Mouse (Mus musculus) kidney, adult 9 months (tissue): ENCODE data around the gene Tex9.
"Not testable (repeated sequence)": the region's sequence is repeated elsewhere in the genome, so short reads cannot be mapped to it uniquely, and the experiment has no call there.

Experiments used
- DNase-seq: peaks from one replicate; pipeline ENCODE4 v3.0.0; 2022

Tex9 gene

DNA sequence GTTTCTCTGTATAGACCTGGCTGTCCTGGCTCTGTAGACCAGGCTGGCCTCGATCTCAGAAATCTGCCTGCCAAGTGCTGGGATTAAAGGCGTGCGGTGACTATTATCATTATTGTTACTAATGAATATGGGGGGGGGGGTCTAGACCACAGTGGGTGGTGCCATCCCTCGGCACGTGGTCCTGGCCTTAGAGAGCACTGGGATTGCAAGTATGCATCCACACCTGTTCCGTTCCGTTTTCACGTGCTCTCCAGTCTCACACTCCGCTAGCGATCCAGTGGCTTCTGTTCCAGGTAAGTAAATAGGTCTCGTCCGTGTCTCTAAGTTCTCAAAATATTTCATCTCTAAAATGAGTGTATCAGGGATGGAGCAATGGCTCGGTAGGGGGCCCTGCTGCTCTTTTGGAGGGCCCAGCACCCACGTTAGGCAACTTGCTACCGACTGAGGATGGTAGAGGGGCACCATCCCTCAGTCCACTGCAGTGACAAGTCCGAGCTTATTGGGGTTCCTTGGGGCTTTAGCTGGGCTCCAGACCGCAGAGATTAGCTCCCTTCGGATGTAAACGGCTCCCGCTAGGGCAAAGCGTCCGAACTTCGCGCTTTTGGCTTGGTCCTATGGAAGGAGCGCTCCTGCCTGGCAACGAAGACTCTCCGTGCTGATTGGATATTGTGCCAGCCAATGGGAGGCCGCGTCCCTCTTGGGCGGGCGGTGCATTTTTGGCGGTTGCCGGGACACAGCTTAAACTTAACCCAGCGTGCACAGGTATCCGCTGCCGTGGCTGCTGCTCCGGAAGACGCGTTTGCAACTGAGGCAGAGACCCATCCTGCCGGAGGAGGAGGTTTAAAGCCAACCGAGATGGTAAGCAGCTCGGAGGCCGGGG is 54.0 kb downstream of the Tex9 start, which contains the start of gene Mns1:
Mns1 (plus strand) TSS at position 190 of the 880 bp plus-strand sequence.
- peak; percentile 94 for DNase-seq

GRCm38 (mm10) chr9:72434876-72435275 is 57.1 kb downstream of the Tex9 start:
- no peak for DNase-seq

- DNase-seq: no peak
Measured at GRCm38 (mm10) chr9:72427861-72428260, 64.2 kb downstream of the Tex9 start.

DNA sequence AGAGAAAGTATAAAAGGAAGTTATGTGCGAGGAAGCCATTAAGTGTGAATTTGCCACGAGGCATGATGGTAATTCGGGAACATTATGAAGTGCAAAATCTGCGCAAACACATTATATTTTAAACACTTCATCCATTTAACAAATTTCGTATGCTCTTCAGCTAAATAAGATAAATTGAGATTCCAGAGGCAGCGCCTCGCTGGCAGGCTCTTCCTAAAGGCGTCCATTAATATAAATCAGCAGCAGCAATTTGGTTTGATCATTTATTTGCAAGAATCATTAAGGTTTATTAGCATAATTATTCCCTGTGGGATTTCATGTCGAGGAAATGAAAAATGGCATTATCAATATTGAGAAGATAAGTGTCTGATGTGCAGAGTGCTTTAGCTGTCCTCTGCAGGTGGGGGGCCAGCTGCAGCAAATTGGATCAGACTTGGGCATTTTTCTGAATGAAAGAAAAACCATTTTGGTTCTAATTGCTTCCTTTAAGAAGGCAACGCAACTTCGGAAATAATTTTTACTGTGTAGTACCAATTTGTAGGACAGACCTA is 66.6 kb downstream of the Tex9 start:
- no peak for DNase-seq

DNA sequence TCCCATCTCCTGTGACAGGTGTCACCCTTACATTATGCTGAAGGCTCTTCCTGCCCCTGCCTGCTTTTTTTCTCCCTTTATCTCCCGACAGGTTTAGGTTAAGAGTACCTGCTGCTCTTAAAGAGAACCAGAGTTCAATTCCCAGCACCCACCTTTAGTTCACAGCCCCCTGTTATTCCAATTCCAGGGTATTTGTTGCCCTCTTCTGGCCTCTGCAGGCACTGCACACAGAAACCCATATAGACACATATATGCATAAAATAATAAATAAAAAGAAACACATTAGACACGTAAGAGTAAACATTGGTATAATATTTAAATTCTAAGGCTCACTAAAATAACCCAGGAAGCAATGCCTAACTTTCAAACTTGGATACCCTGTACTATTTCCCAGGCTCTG is 69.3 kb downstream of the Tex9 start:
- no peak for DNase-seq

DNA sequence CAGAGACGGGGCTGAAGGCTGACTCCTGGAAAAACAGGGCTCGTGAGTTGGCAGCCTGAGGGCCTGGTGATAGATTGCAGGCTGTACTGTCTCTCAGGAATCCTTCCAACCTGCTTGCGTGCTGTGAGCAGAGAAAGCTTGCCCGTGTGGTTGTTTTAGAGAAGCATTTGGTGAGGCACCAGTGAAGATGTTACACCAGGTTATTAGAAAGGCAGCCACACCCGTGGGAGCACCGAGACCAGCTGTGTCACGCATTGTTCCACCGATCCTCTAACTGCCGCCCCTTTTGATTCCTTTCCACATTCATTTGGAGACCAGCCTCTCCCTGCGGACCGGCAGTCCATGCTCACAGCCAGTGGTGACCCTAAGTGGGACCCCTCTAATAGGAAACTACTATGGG is 69.7 kb downstream of the Tex9 start:
- no peak for DNase-seq

DNA sequence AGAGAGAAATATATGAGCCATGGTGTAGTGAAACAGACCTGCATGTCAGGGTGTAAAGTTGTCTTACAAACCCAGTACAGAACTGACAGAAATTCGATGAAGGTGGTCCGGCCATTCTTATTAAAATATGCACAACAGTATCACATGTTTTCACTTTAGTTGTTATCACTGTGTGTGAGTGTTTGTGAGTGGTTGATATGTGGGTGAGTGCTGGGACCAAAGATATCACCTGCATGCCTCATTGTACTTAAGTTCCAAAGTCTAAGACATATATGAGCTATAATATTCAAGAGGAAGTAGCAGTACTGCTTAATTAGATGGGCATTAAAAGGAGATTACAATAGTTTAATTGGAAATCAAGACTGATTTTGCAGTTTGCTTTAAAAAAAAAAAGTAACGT is 71.5 kb downstream of the Tex9 start:
- no peak for DNase-seq

DNA sequence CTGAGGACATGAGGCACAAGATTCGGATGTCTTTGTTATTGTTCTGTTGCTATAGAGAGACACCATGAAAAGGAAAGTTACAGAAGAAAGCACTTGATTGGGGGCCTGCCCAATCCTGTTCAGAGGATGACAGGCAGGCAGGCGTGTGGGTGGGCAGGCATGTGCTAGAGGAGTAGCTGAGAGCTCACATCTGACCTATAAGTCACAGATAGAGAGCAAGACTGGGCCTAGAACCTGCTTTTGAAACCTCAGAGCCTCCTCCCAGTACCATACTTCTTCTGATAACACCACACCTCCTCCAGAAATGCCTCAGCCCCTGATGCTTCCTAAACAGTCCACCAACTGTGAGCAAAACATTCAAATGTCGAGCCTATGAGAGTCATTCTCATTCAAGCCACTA is 73.6 kb downstream of the Tex9 start:
- DNase-seq: no peak

DNA sequence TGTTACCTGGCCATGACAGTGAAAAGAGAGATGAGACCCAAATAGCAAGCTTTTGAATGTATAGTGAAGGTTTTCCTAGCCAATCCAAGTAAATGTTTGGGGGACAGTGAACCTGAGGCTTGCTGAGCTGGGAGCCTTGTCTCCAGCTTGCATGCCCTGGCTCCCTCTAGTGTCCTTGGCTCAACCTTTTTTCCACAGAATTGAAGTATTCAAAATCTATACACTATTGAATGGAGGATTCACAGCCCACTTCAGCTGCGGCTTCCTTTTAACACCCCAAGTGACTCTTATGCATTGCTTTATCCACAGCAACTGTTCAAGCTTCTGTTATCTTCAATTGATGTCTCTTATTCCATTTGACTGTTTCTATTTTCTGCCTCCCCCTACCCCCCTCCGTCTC is 80.3 kb downstream of the Tex9 start:
- DNase-seq: no peak

- DNase-seq: no peak
Measured at GRCm38 (mm10) chr9:72409381-72410225, 82.4 kb downstream of the Tex9 start.

- DNase-seq: peak; percentile 78
Measured at GRCm38 (mm10) chr9:72408131-72408586, 83.9 kb downstream of the Tex9 start.

DNA sequence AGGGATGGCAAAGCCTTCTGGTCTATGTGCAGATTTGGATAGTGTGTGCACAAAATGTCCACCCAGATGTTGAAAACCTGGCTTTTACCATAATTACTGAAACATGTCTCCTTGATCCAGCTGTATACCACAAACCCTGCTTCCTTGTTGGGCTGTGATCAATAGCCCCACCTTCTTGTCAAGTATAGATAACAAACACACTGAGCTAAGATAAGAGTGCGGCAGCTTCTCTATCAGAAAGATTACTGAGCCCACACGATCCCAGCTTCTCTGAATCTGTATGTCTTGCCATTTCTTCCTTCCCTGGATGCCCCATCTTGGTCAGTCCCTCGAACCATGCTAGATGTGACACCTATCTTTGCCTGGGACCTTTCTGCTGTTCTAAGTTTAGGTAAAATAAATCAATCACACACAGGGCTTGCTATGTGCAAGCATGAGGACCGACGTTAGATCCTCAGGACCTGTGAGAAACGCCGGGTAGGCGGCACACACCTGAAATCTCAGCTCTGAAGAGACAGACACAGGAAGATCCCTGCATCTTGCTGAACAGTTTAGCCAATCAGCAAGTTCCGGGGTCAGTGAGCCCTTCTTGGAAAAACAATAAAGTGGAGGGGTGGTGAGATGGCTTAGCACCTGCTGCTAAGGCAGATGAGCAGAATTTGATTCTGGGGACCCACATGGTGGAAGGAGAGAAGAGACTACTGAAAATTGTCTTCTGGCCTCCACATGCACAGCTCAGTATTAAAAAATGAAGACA is 86.0 kb downstream of the Tex9 start:
- no peak for DNase-seq

DNA sequence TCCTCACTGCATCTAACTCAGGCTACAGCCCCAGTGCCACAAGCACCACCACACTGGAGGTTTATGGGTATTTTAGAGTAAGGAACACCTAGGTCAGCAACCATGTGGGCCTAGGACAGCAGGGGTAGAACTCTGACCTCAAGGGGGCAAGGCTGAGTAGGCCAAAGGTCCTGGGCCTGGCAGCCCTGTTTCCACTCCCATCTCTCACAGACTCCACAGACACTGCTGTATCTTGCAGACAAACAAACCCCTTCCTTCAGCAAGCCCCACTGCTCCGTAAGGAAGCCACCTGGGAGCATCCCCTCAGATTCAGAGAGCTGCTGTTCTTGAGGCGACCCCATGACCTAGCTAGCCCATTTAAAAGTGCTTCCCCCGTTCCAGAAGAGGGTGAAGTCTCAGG is 87.1 kb downstream of the Tex9 start:
- DNase-seq: peak; percentile 6

- DNase-seq: no peak
Measured at GRCm38 (mm10) chr9:72404446-72404845, 87.6 kb downstream of the Tex9 start.

DNA sequence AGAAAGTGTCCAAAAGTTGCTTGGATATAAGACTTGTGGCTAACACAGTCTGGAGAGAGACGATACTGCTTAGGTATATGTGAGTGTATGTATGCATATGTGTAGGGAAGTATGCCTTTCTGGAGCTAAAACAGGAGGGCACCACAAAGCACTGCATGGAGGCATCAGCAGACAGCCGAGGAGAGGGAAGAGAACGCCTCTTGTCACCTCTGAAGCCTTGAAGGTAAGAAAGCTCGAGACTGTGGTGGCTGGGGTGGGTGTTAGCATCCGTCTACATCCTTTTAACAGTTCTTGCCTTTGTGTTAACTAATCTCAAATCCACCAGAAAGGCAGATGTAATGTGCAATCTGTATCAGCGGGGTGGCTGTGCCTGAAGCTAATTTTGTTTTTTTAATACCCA is 88.6 kb downstream of the Tex9 start:
- no peak for DNase-seq

DNA sequence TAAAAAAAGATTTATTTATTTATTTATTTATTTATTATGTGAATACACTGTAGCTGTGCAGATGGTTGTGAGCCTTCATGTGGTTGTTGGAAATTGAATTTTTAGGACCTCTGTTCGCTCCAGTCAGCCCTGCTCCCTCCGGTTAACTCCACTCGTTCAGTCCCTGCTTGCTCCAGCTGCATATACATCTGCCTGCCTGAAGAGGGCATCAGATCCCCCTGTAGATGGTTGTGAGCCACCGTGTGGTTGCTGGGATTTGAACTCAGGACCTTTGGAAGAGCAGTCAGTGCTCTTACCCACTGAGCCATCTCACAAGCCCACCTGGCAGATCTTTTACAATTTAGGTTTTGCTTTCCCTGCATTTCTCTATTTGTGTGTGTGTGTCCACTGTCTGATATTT is 90.2 kb downstream of the Tex9 start:
- DNase-seq: not testable (repeated sequence)
